Mouse (Mus musculus) embryonic fibroblast, embryonic 13.5 days (primary cell): ENCODE results near the gene Vps18.

Source experiments
- CTCF ChIP-seq: IDR thresholded peaks from 2 replicates; pipeline ENCODE4 v1.5.1; 2011; ENCODE audit warnings: mild to moderate bottlenecking, control low read depth, low read length, moderate library complexity, borderline replicate concordance; ENCODE audit not compliant: insufficient read depth
- POLR2A ChIP-seq: IDR thresholded peaks from 2 replicates; pipeline ENCODE4 v1.6.1; 2011; ENCODE audit warnings: low read depth, mild to moderate bottlenecking, control low read depth, low read length, moderate library complexity

DNA sequence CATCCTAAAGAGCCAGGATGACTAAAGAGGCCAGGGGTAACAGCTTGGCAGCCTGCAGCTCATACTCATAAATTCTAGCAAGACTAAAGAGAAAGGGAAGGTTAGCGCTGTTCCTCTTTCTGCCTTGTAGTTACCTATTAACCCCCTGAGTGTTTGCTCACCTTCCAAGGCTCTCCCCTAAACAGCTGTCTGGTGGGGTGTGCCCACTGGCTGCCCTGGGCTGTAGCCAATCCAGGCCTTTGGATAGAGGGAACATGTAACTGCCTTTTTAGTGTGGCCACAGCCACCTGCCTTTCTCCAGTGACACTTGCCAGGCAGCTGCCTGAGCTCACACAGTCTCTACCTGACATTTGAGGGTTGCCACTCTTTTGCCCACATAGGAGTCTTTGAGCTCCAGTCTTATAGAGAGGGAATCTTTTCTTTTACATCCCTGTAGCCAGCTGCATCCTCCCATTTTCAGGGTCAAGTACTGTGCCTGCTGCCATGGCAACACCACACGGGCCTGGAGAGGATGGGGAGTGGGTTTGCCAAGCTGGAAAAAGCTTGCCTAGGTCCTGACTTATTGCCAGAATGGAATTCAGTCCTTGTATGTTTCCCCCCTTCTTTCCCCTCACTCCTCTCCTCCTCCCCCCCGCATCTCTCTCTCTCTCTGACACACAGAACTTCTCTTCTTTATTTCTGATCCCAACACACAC lies 40.7 kb downstream of the Vps18 start:
- TF ChIP-seq CTCF (no peak), POLR2A (no peak)
